Mouse (Mus musculus) spleen, adult 2 months (tissue): ENCODE measurements at regions not wholly inside any gene's neighbourhood (a gene's known extent, or its start where the extent isn't known, plus 50 kb on each side); places are given as distances from the start of the nearest gene placed in this dataset.
"Not testable (repeated sequence)": the region's sequence is repeated elsewhere in the genome, so short reads cannot be mapped to it uniquely, and the experiment has no call there.

ENCODE experiments used
- CTCF ChIP-seq: fragments of 200-500 bp; IDR thresholded peaks from 2 replicates; pipeline ENCODE4 v1.5.1; 2011; ENCODE audit warnings: mild to moderate bottlenecking, inconsistent platforms; ENCODE audit not compliant: insufficient read depth, insufficient read length, insufficient replicate concordance; ENCODE audit errors: extremely low read depth
- POLR2A ChIP-seq: fragments of 200-500 bp; IDR thresholded peaks from 2 replicates; pipeline ENCODE4 v1.6.1; 2011; ENCODE audit warnings: low read depth, low read length, inconsistent platforms

GRCm38 (mm10) chr8:88059107-88059506 lies 59.5 kb upstream of the Cnep1r1 start:
- not testable (repeated sequence) for TF ChIP-seq POLR2A, CTCF
